Mouse (Mus musculus): ENCODE results near the gene Efs.

Efs gene

DNA sequence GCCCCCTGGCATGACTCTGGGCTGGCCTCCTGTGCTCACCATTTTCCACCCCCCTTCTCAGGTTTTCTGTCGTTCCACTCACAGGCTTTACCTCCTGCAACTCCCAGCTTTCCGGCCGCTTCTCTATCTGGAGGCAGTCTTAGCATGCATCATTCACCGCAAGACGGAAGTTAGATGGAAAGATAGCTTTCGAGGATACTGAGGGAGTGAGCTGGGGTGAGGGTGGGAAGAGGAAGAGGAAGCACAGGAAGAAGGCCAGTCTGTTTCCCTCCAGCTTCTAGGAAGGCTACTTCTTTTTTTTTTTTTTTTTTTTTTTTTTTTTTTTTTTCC lies 10.9 kb upstream of the Efs start:
- CTCF ChIA-PET = interaction anchor here in 2 of 4 experiments (0.6 to 1.7 kb wide), 2 partner anchors 10 to 34 kb away, joined by 3 to 13 read pairs; partner anchors contain the start of gene Efs (in 1 of the 2)
- POLR2A ChIA-PET = interaction anchor here in 3 of 4 experiments (1.0 to 3.3 kb wide), 5 partner anchors 10 to 42 kb away, joined by 3 to 28 read pairs (median 4); partner anchors contain the start of gene Efs (in 2 of the 3)

DNA sequence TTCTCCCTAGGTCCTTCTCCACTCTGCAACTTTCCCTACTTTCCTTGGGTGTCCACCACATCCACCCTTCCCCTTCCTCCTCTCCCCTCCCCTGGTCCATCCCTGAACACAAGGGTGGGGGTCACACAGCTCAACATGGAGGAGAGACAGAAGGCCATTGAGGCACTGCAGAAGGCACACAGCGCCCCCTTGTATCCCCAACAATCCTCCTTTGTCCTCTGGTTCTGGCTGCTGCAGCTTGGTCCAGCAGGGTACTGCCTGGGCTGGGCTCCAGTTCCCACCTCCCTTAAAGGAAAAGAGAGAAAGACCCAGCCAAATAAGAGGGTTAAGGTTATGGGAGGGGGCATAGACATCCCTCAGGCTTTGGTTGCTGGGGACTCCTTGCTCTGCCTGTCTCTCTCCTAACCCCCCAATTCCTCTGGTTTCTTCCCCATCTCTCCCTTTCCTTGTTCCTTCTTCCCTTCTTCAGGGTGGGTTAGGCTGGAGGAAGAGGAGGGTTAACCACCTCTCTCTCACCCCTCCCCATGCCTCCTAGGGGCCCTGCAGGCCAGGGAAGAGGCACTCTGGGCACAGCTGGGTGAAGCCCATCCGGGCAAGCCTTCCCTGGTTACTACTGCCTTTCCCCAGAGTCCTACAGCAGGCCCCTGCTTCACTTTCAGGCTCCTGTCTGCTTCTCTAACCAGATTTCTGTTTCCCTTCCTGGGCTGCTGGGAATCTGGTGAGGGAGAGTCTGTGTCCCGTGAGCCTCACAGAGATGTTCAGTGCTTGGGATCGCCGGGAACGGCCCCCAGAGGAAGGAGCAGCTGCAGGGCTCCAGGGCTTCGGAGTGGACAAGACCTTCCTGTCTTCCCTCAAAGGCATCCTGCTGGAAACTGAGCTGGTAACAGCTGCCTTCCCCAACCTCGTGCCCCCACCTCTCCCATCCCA lies 10.2 kb upstream of the Efs start, which contains the start of gene Cmtm5:
Cmtm5 (plus strand) TSS at position 358 of the 927 bp plus-strand sequence.
- ChIA-PET CTCF (interaction anchor here in 3 of 4 experiments (0.6 to 2.1 kb wide), 7 partner anchors 9 to 278 kb away, joined by 3 to 13 read pairs (median 4); partner anchors contain the start of gene Efs (in 3 of the 3)), POLR2A (interaction anchor here in 3 of 4 experiments (0.6 to 3.3 kb wide), 8 partner anchors 9 to 200 kb away, joined by 3 to 28 read pairs (median 4); partner anchors contain the start of genes Efs (in 2 of the 3) and Ngdn (in 1 of the 3))

DNA sequence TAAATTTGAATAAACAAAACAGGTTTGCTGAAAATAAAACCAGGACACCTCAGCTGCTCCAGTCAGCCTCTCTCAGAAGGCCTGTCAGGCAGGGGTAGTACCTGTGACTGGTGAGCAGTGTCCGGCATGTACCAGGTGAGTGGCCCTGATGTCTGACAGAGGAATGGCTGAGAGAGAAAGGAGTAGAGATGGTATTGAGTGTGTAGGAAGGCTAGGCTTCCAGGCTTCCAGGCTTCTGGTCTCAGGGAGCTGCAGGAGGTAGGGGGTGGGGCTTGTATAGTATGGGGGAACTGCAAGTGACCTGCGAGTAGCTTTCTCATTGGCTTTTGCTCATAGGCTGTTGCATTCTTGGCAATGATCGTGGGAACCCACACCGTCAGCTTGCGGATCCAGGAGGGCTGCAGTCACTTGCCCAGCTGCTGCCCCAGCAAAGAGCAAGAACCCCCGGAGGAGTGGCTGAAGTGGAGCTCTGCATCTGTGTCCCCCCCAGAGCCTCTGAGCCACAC lies 6.8 kb upstream of the Efs start, which contains the start of gene Il25:
Il25 (plus strand) TSS at position 51 of the 506 bp plus-strand sequence.
- CTCF ChIA-PET = interaction anchor here in 3 of 4 experiments (0.6 to 1.4 kb wide), 3 partner anchors 67 to 360 kb away, joined by 3 to 6 read pairs (median 4); no protein-coding TSS in a partner anchor

GRCm38 (mm10) chr14:54930431-54930830 lies 4.5 kb upstream of the Efs start:
- CTCF ChIA-PET = interaction anchor here in 3 of 4 experiments (0.6 to 1.2 kb wide), 2 partner anchors 9 to 75 kb away, joined by 3 to 6 read pairs (median 5); no protein-coding TSS in a partner anchor
- POLR2A ChIA-PET = interaction anchor here (0.5 to 2.0 kb wide), 23 partner anchors 9 to 343 kb away, joined by 3 to 8 read pairs (median 3); partner anchors contain the start of genes Ngdn (in 2 of the 4) and Slc22a17 (in 1 of the 4)

More for the DNA sequence above, 6.8 kb upstream of the Efs start, which contains the start of gene Il25:
- POLR2A ChIA-PET = interaction anchor here in 2 of 4 experiments (0.6 to 1.9 kb wide), 4 partner anchors 13 to 37 kb away, joined by 3 to 7 read pairs (median 4); no protein-coding TSS in a partner anchor

- ChIA-PET POLR2A (interaction anchor here (0.5 to 2.0 kb wide), 17 partner anchors 9 to 342 kb away, joined by 3 to 8 read pairs (median 4); partner anchors contain the start of genes Ngdn (in 2 of the 4) and Slc22a17 (in 1 of the 4)), CTCF (no interaction called here)
Observed at GRCm38 (mm10) chr14:54929801-54930200, 3.9 kb upstream of the Efs start.

DNA sequence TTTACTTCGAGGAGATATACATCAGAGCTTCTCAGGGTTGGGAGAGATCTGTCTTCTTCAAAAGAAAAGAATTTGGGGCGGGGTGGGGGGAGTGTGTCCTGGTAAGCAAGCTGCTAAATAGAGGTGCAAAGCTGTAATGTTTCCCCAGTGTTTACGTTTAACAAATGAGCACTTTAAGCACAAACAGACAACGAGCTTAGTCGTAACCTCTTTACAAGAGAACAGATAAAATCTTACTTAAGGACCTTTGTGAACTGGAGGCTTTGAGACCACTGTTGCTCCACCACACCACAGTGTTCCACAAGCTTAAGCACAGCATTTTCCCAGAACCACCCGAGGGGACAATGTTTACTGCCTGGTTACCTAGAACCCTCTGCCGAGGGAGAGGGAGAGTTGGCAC lies 1.4 kb upstream of the Efs start:
- POLR2A ChIA-PET = interaction anchor here (0.6 to 3.7 kb wide), 42 partner anchors 10 to 290 kb away, joined by 3 to 30 read pairs (median 6); partner anchors contain the start of genes Bcl2l2 (in 3 of the 4), Gm20521 (in 3 of the 4), Slc22a17 (in 3 of the 4) and 1700123O20Rik (in 2 of the 4)
- CTCF ChIA-PET = interaction anchor here (0.6 to 3.8 kb wide), 14 partner anchors 8 to 400 kb away, joined by 3 to 19 read pairs (median 5); partner anchors contain the start of genes Cmtm5 (in 2 of the 4) and Thtpa (in 1 of the 4)

GRCm38 (mm10) chr14:54926401-54927158 lies 654 bp upstream of the Efs start:
- ChIA-PET POLR2A (interaction anchor here (0.6 to 3.7 kb wide), 71 partner anchors 8 to 634 kb away, joined by 3 to 30 read pairs (median 4); partner anchors contain the start of genes Ngdn (in 4 of the 4), Slc22a17 (in 4 of the 4), 1700123O20Rik (in 3 of the 4) and Bcl2l2 (in 3 of the 4)), CTCF (interaction anchor here (0.6 to 3.8 kb wide), 22 partner anchors 9 to 596 kb away, joined by 3 to 19 read pairs (median 4); partner anchors contain the start of genes Cmtm5 (in 3 of the 4), Ngdn (in 1 of the 4), Slc22a17 (in 1 of the 4) and Thtpa (in 1 of the 4))

DNA sequence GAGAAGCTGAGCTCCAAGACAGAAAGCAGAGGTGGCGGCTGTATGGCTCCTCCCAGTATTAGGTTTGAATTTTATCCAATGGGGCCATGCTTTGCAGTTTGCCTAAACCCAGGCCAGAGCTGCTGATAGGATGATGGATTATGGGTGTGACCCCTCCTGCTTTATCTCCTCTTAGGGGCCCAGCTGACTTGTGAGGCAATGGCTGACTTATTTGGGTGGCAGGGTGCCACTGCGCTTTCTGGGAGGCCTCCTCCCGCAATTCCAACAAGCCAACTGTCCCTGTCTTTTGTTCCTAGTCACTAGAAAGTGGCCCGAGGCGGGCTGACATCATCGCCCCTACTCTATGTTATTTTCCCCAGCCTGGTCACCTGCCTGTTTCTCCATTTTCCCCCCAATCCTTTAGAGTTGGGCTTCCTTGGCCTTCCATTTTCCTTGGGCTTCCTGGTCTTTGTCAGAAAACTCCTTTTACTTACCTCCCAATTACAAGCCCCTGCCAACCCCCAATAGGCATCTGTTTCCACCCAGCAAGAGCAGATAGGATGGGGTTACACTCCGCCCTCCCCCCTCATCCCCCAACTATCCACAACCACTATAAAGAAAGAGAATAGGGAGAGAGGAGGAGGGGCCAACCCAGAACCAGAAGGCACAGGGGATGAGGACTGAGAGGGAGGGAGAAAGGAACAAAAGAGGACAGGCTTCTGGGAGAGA lies 1.1 kb downstream of the Efs start:
- ChIA-PET POLR2A (interaction anchor here (0.6 to 3.7 kb wide), 20 partner anchors 12 to 562 kb away, joined by 3 to 30 read pairs (median 6); partner anchors contain the start of genes Slc22a17 (in 3 of the 4), Bcl2l2 (in 1 of the 4), Cmtm5 (in 1 of the 4) and Gm20521 (in 1 of the 4)), CTCF (interaction anchor here in 3 of 4 experiments (1.2 to 3.8 kb wide), 3 partner anchors 13 to 31 kb away, joined by 3 to 19 read pairs (median 3); no protein-coding TSS in a partner anchor)

- ChIA-PET POLR2A (interaction anchor here (0.8 to 2.5 kb wide), 15 partner anchors 8 to 84 kb away, joined by 3 to 7 read pairs (median 4); partner anchors contain the start of gene Il25 (in 1 of the 4)), CTCF (interaction anchor here in 2 of 4 experiments (0.6 to 1.3 kb wide), 2 partner anchors 19 to 134 kb away, joined by 6 to 12 read pairs; no protein-coding TSS in a partner anchor)
Observed at GRCm38 (mm10) chr14:54920076-54920685, 5.7 kb downstream of the Efs start.

- POLR2A ChIA-PET = interaction anchor here (0.7 to 2.9 kb wide), 18 partner anchors 9 to 808 kb away, joined by 3 to 29 read pairs (median 4); partner anchors contain the start of genes Efs (in 3 of the 4) and Ngdn (in 1 of the 4)
- CTCF ChIA-PET = interaction anchor here in 2 of 4 experiments (1.1 to 1.5 kb wide), 2 partner anchors 13 to 26 kb away, joined by 3 to 4 read pairs; partner anchors contain the start of gene Efs (in 1 of the 2)
Observed at GRCm38 (mm10) chr14:54913343-54913742, 12.6 kb downstream of the Efs start.

GRCm38 (mm10) chr14:54912886-54913285 lies 13.0 kb downstream of the Efs start, which contains the start of gene Slc22a17:
Gene Slc22a17 (minus strand): TSS chr14:54913132.
- ChIA-PET POLR2A (interaction anchor here (0.6 to 2.9 kb wide), 25 partner anchors 8 to 808 kb away, joined by 3 to 29 read pairs (median 4); partner anchors contain the start of genes Efs (in 3 of the 4), Bcl2l2 (in 1 of the 4), Gm20521 (in 1 of the 4) and Ngdn (in 1 of the 4)), CTCF (interaction anchor here in 2 of 4 experiments (1.1 to 1.5 kb wide), 2 partner anchors 13 to 27 kb away, joined by 3 to 4 read pairs; partner anchors contain the start of gene Efs (in 1 of the 2))

DNA sequence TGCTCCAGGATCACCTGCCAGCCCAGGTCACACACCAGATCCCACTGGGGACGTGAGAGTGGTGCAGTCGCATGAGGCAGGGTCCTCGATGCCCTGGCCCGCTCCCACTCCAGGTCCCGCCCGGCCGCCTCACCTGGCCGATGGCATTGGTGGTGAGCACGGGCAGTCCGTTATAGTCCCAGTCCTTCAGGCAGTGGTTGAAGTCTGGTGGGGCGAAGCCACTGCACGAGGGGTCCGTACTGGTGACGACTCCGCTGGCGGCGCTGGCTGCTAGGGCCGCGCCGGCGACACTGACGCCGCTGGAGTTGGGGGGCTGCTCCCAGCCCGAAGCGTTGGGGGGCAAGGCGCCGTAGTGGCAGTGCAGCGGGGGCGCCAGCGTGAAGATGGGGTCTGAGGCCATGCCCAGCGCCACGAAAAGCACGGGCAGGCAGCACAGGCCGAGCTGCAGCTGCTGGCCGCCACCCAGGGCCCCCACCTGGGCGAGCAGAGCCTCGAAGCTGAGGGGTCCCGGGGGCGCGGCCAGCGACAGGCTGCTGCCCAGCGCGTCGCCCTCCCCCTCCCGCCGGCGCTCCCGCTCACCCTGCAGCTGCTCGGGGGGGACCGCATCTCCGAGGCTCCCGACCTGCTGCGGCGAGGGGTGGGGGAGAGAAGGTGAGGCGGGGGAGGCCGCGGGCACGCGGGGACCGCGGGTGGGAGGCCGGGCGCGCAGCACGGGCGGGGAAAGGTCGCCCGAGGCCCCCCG lies 13.6 kb downstream of the Efs start:
- ChIA-PET CTCF (interaction anchor here (0.6 to 1.5 kb wide), 4 partner anchors 14 to 327 kb away, joined by 3 to 6 read pairs (median 4); partner anchors contain the start of gene Efs (in 1 of the 4)), POLR2A (interaction anchor here (0.5 to 5.8 kb wide), 31 partner anchors 8 to 667 kb away, joined by 3 to 52 read pairs (median 4); partner anchors contain the start of genes Efs (in 3 of the 4), Bcl2l2 (in 1 of the 4), Gm20521 (in 1 of the 4) and Ngdn (in 1 of the 4))

- POLR2A ChIA-PET = interaction anchor here in 3 of 4 experiments (0.7 to 5.8 kb wide), 13 partner anchors 11 to 107 kb away, joined by 3 to 52 read pairs (median 4); partner anchors contain the start of genes Efs (in 3 of the 3), Ngdn (in 1 of the 3) and Pabpn1 (in 1 of the 3)
- CTCF ChIA-PET = interaction anchor here in 2 of 4 experiments (1.2 to 1.8 kb wide), 3 partner anchors 17 to 31 kb away, joined by 4 to 5 read pairs (median 5); partner anchors contain the start of gene Efs (in 1 of the 2)
Observed at GRCm38 (mm10) chr14:54908682-54909081, 17.2 kb downstream of the Efs start.

- CTCF ChIA-PET = no interaction called here
- POLR2A ChIA-PET = interaction anchor here in 3 of 4 experiments (0.9 to 3.6 kb wide), 6 partner anchors 9 to 163 kb away, joined by 3 to 18 read pairs (median 4); partner anchors contain the start of genes Efs (in 1 of the 3) and Slc22a17 (in 1 of the 3)
Observed at GRCm38 (mm10) chr14:54903641-54904040, 22.3 kb downstream of the Efs start.
